ENCODE assay signal across 23 mouse cellular contexts in genomic region chr13:46907115-46907514, GRCm38 (mm10). TPM values are rescaled to one million over a fixed set of nuclear protein-coding genes. Genes with fewer than 3 reads are reported as not detected.
A peak's percentile ranks its signal among the peaks of the same experiment; 100 is the strongest.
DNase-seq lines count a peak whose midpoint lies in the region; ATAC-seq and TF ChIP-seq lines count a peak whose summit lies in the region.
"Had no signal": no experiment of that assay in that cellular context is flagged by ENCODE, and none has a peak within 500 bp of the region (broad histone marks: within the 10 kb centered on the region; RNA-seq: fewer than 3 reads in every experiment).

No protein-coding gene starts in this region.

- TF ChIP-seq EP300 in lung, postnatal 0 days (IDR thresholded peaks at IDR 0.05): no peak
- no peak for TF ChIP-seq EP300 in heart, postnatal 0 days (IDR thresholded peaks at IDR 0.05; ENCODE audit: low read depth)

- H3K27ac ChIP-seq in heart, embryonic 13.5 days (replicated peaks): peak overlapping the region; percentile 90
- 0 out of 2 replicates have a peak overlapping the region, but pooled peaks have one; percentile 20 for H3K27ac ChIP-seq in lung, postnatal 0 days (ENCODE audit: low read length)
- peak overlapping the region; percentile 56 for H3K27ac ChIP-seq in heart, postnatal 0 days (ENCODE audit: low read depth)
- H3K27ac ChIP-seq: embryonic facial prominence, embryonic 10.5 days; hindbrain, embryonic 10.5 days; hindbrain, postnatal 0 days; lung, embryonic 15.5 days; neural tube, embryonic 13.5 days had no signal

- intact Hi-C loops in heart, postnatal 25 days (cut with DNase I): no loop called here

- ATAC-seq in frontal cortex, adult (ENCODE audit: low TSS enrichment): peak; percentile 84
- ATAC-seq in heart, embryonic 13.5 days (ENCODE audit: extremely low read depth, insufficient number of reproducible peaks, low FRiP score, low TSS enrichment): no peak
- no peak for ATAC-seq in lung, postnatal 0 days
- ATAC-seq in heart, postnatal 0 days (ENCODE audit: insufficient read depth, low read depth): no peak
- ATAC-seq: hindbrain, postnatal 0 days; intestine, postnatal 0 days had no signal

- peaks cover 6% of the 10 kb centered on the region; the same call in 1 of the 2 replicates for H3K9me3 ChIP-seq in heart, embryonic 13.5 days
- H3K9me3 ChIP-seq in lung, postnatal 0 days (ENCODE audit: low read length): no peaks in the 10 kb centered on the region
- no peaks in the 10 kb centered on the region for H3K9me3 ChIP-seq in heart, postnatal 0 days (replicated peaks; ENCODE audit: control insufficient read depth, low read length)
- H3K9me3 ChIP-seq: lung, embryonic 15.5 days; neural tube, embryonic 13.5 days had no signal

- TF ChIP-seq CTCF in lung, postnatal 0 days (IDR thresholded peaks at IDR 0.05): no peak
- TF ChIP-seq CTCF in heart, postnatal 0 days (IDR thresholded peaks at IDR 0.05; ENCODE audit: low read depth): no peak

- H3K4me1 ChIP-seq in heart, embryonic 13.5 days: peaks cover 71% of the 10 kb centered on the region
- peaks cover 3% of the 10 kb centered on the region; the same call in 1 of the 2 replicates for H3K4me1 ChIP-seq in lung, postnatal 0 days (ENCODE audit: insufficient read depth, low read depth, low read length)
- peaks cover 53% of the 10 kb centered on the region; the same call in 1 of the 2 replicates for H3K4me1 ChIP-seq in heart, postnatal 0 days (ENCODE audit: control insufficient read depth, insufficient read depth)

- H3K9ac ChIP-seq in heart, embryonic 13.5 days: peak overlapping the region; percentile 56; the same call in 1 of the 2 replicates
- no peak overlapping the region for H3K9ac ChIP-seq in lung, postnatal 0 days (replicated peaks; ENCODE audit: low read depth)
- no peak overlapping the region for H3K9ac ChIP-seq in heart, postnatal 0 days (replicated peaks; ENCODE audit: low read depth, low read length)
- H3K9ac ChIP-seq: lung, embryonic 15.5 days; neural tube, embryonic 13.5 days had no signal

- peaks cover 10% of the 10 kb centered on the region for H3K36me3 ChIP-seq in heart, embryonic 13.5 days
- no peaks in the 10 kb centered on the region for H3K36me3 ChIP-seq in lung, postnatal 0 days (ENCODE audit: insufficient read depth, low read length)
- peaks cover 5% of the 10 kb centered on the region; the same call in 1 of the 2 replicates for H3K36me3 ChIP-seq in heart, postnatal 0 days (replicated peaks; ENCODE audit: control insufficient read depth, insufficient read depth, low read length)
- H3K36me3 ChIP-seq: lung, embryonic 15.5 days had no signal

- H3K4me2 ChIP-seq in heart, embryonic 13.5 days: no peak overlapping the region; the same call in 1 of the 2 replicates
- no peak overlapping the region for H3K4me2 ChIP-seq in lung, postnatal 0 days (replicated peaks; ENCODE audit: low read depth, low read length)
- no peak overlapping the region for H3K4me2 ChIP-seq in heart, postnatal 0 days (ENCODE audit: low read depth, low read length)
- H3K4me2 ChIP-seq: liver, embryonic 11.5 days; lung, embryonic 15.5 days; neural tube, embryonic 13.5 days had no signal

- H3K4me3 ChIP-seq in heart, embryonic 13.5 days: no peak overlapping the region
- H3K4me3 ChIP-seq in lung, postnatal 0 days (ENCODE audit: low read depth, low read length): no peak overlapping the region
- no peak overlapping the region for H3K4me3 ChIP-seq in heart, postnatal 0 days (ENCODE audit: low read depth, low read length)
- H3K4me3 ChIP-seq: embryonic facial prominence, embryonic 10.5 days; hindbrain, embryonic 10.5 days; lung, embryonic 15.5 days; neural tube, embryonic 13.5 days had no signal

- 72% methylated on average over 4 of the region's 4 CpGs for WGBS in heart, embryonic 13.5 days
- 90% methylated on average over 4 of the region's 4 CpGs for WGBS in lung, postnatal 0 days
- WGBS in heart, postnatal 0 days: 75% methylated on average over 4 of the region's 4 CpGs

- H3K27me3 ChIP-seq in heart, embryonic 13.5 days (replicated peaks): no peaks in the 10 kb centered on the region
- H3K27me3 ChIP-seq in lung, postnatal 0 days (replicated peaks; ENCODE audit: insufficient read depth, low read length): no peaks in the 10 kb centered on the region
- no peaks in the 10 kb centered on the region for H3K27me3 ChIP-seq in heart, postnatal 0 days (ENCODE audit: control insufficient read depth, insufficient read depth, low read length)
- H3K27me3 ChIP-seq: CH12.LX; lung, embryonic 15.5 days; neural tube, embryonic 13.5 days had no signal

- no peak for DNase-seq in frontal cortex, postnatal 25 days (ENCODE audit: low spot score in 2 of 2)
- no peak for DNase-seq in heart, postnatal 25 days (ENCODE audit: low spot score)
- DNase-seq in lung, postnatal 0 days (ENCODE audit: low spot score): no peak
- DNase-seq in lung, postnatal 14 days: no peak
- no peak for DNase-seq in heart, postnatal 0 days (ENCODE audit: low spot score)
- no peak for DNase-seq in kidney, postnatal 10 days
- DNase-seq: adrenal gland, postnatal 25 days; cerebellum, adult 9-10 months; gastrocnemius, postnatal 14 days; layer of hippocampus, postnatal 36 days; left cerebral cortex, postnatal 4 days; right cerebral cortex, adult 18-20 months; thymus, postnatal 25 days had no signal

RNA-seq across cellular contexts. Expression of gene Kif13a, which starts 22.6 kb away (rescaled TPM):
- polyA plus RNA-seq in heart, embryonic 13.5 days (2015; fragmentation: Nextera tagmentation; extraction: Ambion mirVana): 22.9 and 32.9 TPM in 2 replicates
- total RNA-seq in heart, postnatal 25 days (2021): 100 to 1,000 TPM; 109 to 118 TPM
- polyA plus RNA-seq in lung, postnatal 0 days (2015; fragmentation: Nextera tagmentation; extraction: Ambion mirVana): 30.5 TPM in 2 replicates
- total RNA-seq in heart, postnatal 0 days (2014; rRNA removed; ENCODE audit: low replicate concordance): 48.7 and 81.8 TPM in 2 replicates
- polyA plus RNA-seq in heart, postnatal 0 days (2015; fragmentation: Nextera tagmentation; extraction: Ambion mirVana): 29.8 and 36.7 TPM in 2 replicates
- total RNA-seq: CH12.LX had no signal

Comparison
In these comparisons a context has a peak if more than half of its experiments do, and no peak if none do; other contexts are left out.
1. H3K27ac ChIP-seq: peak in every context shown above with its lines; median percentile 90 in heart, embryonic 13.5 days; 56 in heart, postnatal 0 days; 20 in lung, postnatal 0 days.